Mouse (Mus musculus) hindbrain, embryonic 11.5 days (tissue): ENCODE measurements around the gene Ksr2. TPM values are rescaled to one million over a fixed set of nuclear protein-coding genes. Genes with fewer than 3 reads are reported as not detected.
A peak's percentile ranks its signal among the peaks of the same experiment; 100 is the strongest.

ENCODE experiments used
- ATAC-seq: fragments of 200-750 bp; cut with Nextera tagmentation; 2 replicates; pipeline ENCODE4 v1.8.0; 2017; ENCODE audit warnings: mild to moderate bottlenecking, moderate TSS enrichment, moderate library complexity; ENCODE audit not compliant: low FRiP score
- DNase-seq: peaks from one replicate; pipeline ENCODE4 v3.0.0-alpha.2; 2015; ENCODE audit warnings: low spot score
- H3K27ac ChIP-seq: fragments of 300-500 bp; sonication (generic); 2 replicates; pipeline ENCODE4 v1.5.1; 2014; ENCODE audit warnings: mild to moderate bottlenecking, low read depth, low read length
- H3K27me3 ChIP-seq: fragments of 300-500 bp; sonication (generic); 2 replicates; pipeline ENCODE4 v1.6.1; 2014; ENCODE audit warnings: mild to moderate bottlenecking, low read length, moderate library complexity, mixed read lengths; ENCODE audit not compliant: control insufficient read depth, insufficient read depth
- H3K36me3 ChIP-seq: fragments of 300-500 bp; sonication (generic); 2 replicates; pipeline ENCODE4 v1.6.1; 2014; ENCODE audit warnings: mild to moderate bottlenecking, low read length, moderate library complexity, mixed read lengths; ENCODE audit not compliant: control insufficient read depth, insufficient read depth
- H3K4me1 ChIP-seq: fragments of 300-500 bp; sonication (generic); replicated peaks from 2 replicates; pipeline ENCODE4 v1.6.1; 2014; ENCODE audit warnings: low read length, mixed read lengths; ENCODE audit not compliant: control insufficient read depth, insufficient read depth
- H3K4me2 ChIP-seq: fragments of 300-500 bp; sonication (generic); replicated peaks from 2 replicates; pipeline ENCODE4 v1.6.1; 2014; ENCODE audit warnings: mild to moderate bottlenecking, low read depth, low read length
- H3K4me3 ChIP-seq: fragments of 300-500 bp; sonication (generic); 2 replicates; pipeline ENCODE4 v1.5.1; 2014; ENCODE audit warnings: low read depth, low read length
- H3K9ac ChIP-seq: fragments of 300-500 bp; sonication (generic); 2 replicates; pipeline ENCODE4 v1.6.1; 2014; ENCODE audit warnings: low read depth, low read length
- H3K9me3 ChIP-seq: fragments of 300-500 bp; sonication (generic); 2 replicates; pipeline ENCODE4 v1.6.1; 2016; ENCODE audit warnings: low read length; ENCODE audit not compliant: control insufficient read depth
- WGBS: fragments of 180-500 bp; shearing (Covaris S2); extraction: QIAGEN DNeasy Blood & Tissue Kit; methylation state at CpG from one replicate; pipeline ENCODE4 v1.1.7; 2014; 5-methylcytosine and 5-hydroxymethylcytosine counted together
- polyA plus RNA-seq: library from polyadenylated mRNA; unstranded; fragments of >200 nt; fragmentation: Nextera tagmentation; extraction: Ambion mirVana; gene quantifications from 2 replicates; pipeline ENCODE4 v1.2.1, GENCODE M21; 2014

The Ksr2 gene
- 1.6 and 2.9 TPM in 2 replicates for polyA plus RNA-seq

- H3K4me2 ChIP-seq = peak within 1 kb of the TSS; percentile 91
- peak within 1 kb of the TSS; percentile 59 for H3K4me3 ChIP-seq
- peaks cover 3% of the 10 kb centered on the region for H3K27me3 ChIP-seq
- under 1% methylated on average over 89 of the region's 89 CpGs for WGBS
- peak within 1 kb of the TSS; percentile 74 for H3K9ac ChIP-seq
- H3K36me3 ChIP-seq = no peaks in the 10 kb centered on the region
- DNase-seq = peak; percentile 81
- peak within 1 kb of the TSS; percentile 96 for H3K27ac ChIP-seq
- peak; percentile 90 for ATAC-seq
- H3K4me1 ChIP-seq = peaks cover 3% of the 10 kb centered on the region; the same call in 1 of the 2 replicates
- H3K9me3 ChIP-seq = no peaks in the 10 kb centered on the region
Measured at GRCm38 (mm10) chr5:117413507-117414501, at the start of gene Ksr2. Gene Ksr2 (plus strand): TSS chr5:117414000.

GRCm38 (mm10) chr5:117364821-117365220 is 49.0 kb upstream of the Ksr2 start:
- ATAC-seq = no peak
- Histone ChIP-seq H3K4me2 (no peak overlapping the region), H3K9me3 (no peaks in the 10 kb centered on the region), H3K9ac (no peak overlapping the region), H3K27ac (no peak overlapping the region), H3K4me1 (no peaks in the 10 kb centered on the region; the same call in 1 of the 2 replicates), H3K4me3 (no peak overlapping the region), H3K36me3 (peaks cover 5% of the 10 kb centered on the region; the same call in 1 of the 2 replicates), H3K27me3 (no peaks in the 10 kb centered on the region)
- WGBS = 89% methylated on average over 3 of the region's 3 CpGs
- no peak for DNase-seq

- DNase-seq (no peak), ATAC-seq (no peak)
- no peak overlapping the region for H3K4me2 ChIP-seq
- H3K4me1 ChIP-seq = no peaks in the 10 kb centered on the region
- no peaks in the 10 kb centered on the region for H3K9me3 ChIP-seq
- no peak overlapping the region for H3K27ac ChIP-seq
- no peak overlapping the region for H3K9ac ChIP-seq
- no peaks in the 10 kb centered on the region for H3K27me3 ChIP-seq
- WGBS = 91% methylated on average over 13 of the region's 13 CpGs
- peaks cover 5% of the 10 kb centered on the region; the same call in 1 of the 2 replicates for H3K36me3 ChIP-seq
- H3K4me3 ChIP-seq = no peak overlapping the region
Measured at GRCm38 (mm10) chr5:117365904-117366561, 47.8 kb upstream of the Ksr2 start.

GRCm38 (mm10) chr5:117367206-117367605 is 46.6 kb upstream of the Ksr2 start:
- 42% methylated on average over 8 of the region's 8 CpGs for WGBS
- no peaks in the 10 kb centered on the region for H3K4me1 ChIP-seq
- H3K27me3 ChIP-seq = no peaks in the 10 kb centered on the region
- DNase-seq (no peak), ATAC-seq (no peak)
- no peaks in the 10 kb centered on the region for H3K9me3 ChIP-seq
- H3K36me3 ChIP-seq = peaks cover 5% of the 10 kb centered on the region; the same call in 1 of the 2 replicates
- no peak overlapping the region for H3K4me2 ChIP-seq
- H3K9ac ChIP-seq = no peak overlapping the region
- H3K27ac ChIP-seq = no peak overlapping the region
- H3K4me3 ChIP-seq = no peak overlapping the region

- WGBS = 96% methylated on average over 10 of the region's 10 CpGs
- Histone ChIP-seq H3K4me2 (no peak overlapping the region), H3K4me1 (no peaks in the 10 kb centered on the region), H3K27ac (no peak overlapping the region), H3K4me3 (no peak overlapping the region), H3K36me3 (peaks cover 5% of the 10 kb centered on the region; the same call in 1 of the 2 replicates), H3K9ac (no peak overlapping the region), H3K27me3 (no peaks in the 10 kb centered on the region), H3K9me3 (no peaks in the 10 kb centered on the region)
- DNase-seq (no peak), ATAC-seq (no peak)
Measured at GRCm38 (mm10) chr5:117370592-117370991, 43.2 kb upstream of the Ksr2 start.

GRCm38 (mm10) chr5:117373418-117373817 is 40.4 kb upstream of the Ksr2 start:
- Histone ChIP-seq H3K4me1 (no peaks in the 10 kb centered on the region), H3K9ac (no peak overlapping the region), H3K9me3 (no peaks in the 10 kb centered on the region), H3K36me3 (peaks cover 4% of the 10 kb centered on the region), H3K27ac (no peak overlapping the region), H3K4me3 (no peak overlapping the region), H3K27me3 (no peaks in the 10 kb centered on the region), H3K4me2 (no peak overlapping the region)
- ATAC-seq = no peak
- 92% methylated on average over 9 of the region's 9 CpGs for WGBS
- DNase-seq = no peak

- Histone ChIP-seq H3K9me3 (no peaks in the 10 kb centered on the region), H3K9ac (no peak overlapping the region), H3K27ac (no peak overlapping the region), H3K4me3 (no peak overlapping the region), H3K36me3 (peaks cover 3% of the 10 kb centered on the region), H3K27me3 (no peaks in the 10 kb centered on the region), H3K4me2 (no peak overlapping the region), H3K4me1 (no peaks in the 10 kb centered on the region)
- ATAC-seq (no peak), DNase-seq (no peak)
- WGBS = 88% methylated on average over 7 of the region's 7 CpGs
Measured at GRCm38 (mm10) chr5:117374372-117375049, 39.3 kb upstream of the Ksr2 start.

- ATAC-seq (no peak), DNase-seq (no peak)
- Histone ChIP-seq H3K9ac (no peak overlapping the region), H3K27ac (no peak overlapping the region), H3K4me3 (no peak overlapping the region), H3K27me3 (no peaks in the 10 kb centered on the region), H3K4me1 (no peaks in the 10 kb centered on the region), H3K4me2 (no peak overlapping the region), H3K9me3 (no peaks in the 10 kb centered on the region), H3K36me3 (peaks cover 3% of the 10 kb centered on the region)
- 85% methylated on average over 11 of the region's 11 CpGs for WGBS
Measured at GRCm38 (mm10) chr5:117376331-117376761, 37.5 kb upstream of the Ksr2 start.
